Mouse (Mus musculus): ENCODE results near the gene Kif13a. TPM values are rescaled to one million over a fixed set of nuclear protein-coding genes. Genes with fewer than 3 reads are reported as not detected.

Kif13a gene
- polyA plus RNA-seq, 1 experiment from 2014 or later = 14.5 TPM

GRCm38 (mm10) chr13:46765361-46765760, 164.3 kb downstream of the Kif13a start:
- H3K27me3 ChIP-seq = no peaks in the 10 kb centered on the region
- no peak overlapping the region for H3K4me2 ChIP-seq
- peaks cover 72% of the 10 kb centered on the region for H3K36me3 ChIP-seq
- 89% methylated on average over 2 of the region's 2 CpGs for WGBS
- H3K4me1 ChIP-seq = peaks cover 14% of the 10 kb centered on the region
- H3K4me3 ChIP-seq = no peak overlapping the region
- H3K9me3 ChIP-seq = no peaks in the 10 kb centered on the region
- ATAC-seq (ENCODE audit: insufficient number of reproducible peaks, insufficient read depth, low FRiP score, low TSS enrichment, low read depth) = no peak
- H3K9ac ChIP-seq = no peak overlapping the region
- H3K27ac ChIP-seq = no peak overlapping the region

GRCm38 (mm10) chr13:46763210-46763609, 166.5 kb downstream of the Kif13a start:
- no peak overlapping the region for H3K4me2 ChIP-seq
- no peak overlapping the region for H3K9ac ChIP-seq
- no peaks in the 10 kb centered on the region for H3K9me3 ChIP-seq
- 94% methylated on average over 9 of the region's 9 CpGs for WGBS
- no peak overlapping the region for H3K27ac ChIP-seq
- H3K4me1 ChIP-seq = peaks cover 14% of the 10 kb centered on the region
- H3K27me3 ChIP-seq = no peaks in the 10 kb centered on the region
- ATAC-seq (ENCODE audit: insufficient number of reproducible peaks, insufficient read depth, low FRiP score, low TSS enrichment, low read depth) = no peak
- H3K36me3 ChIP-seq = peaks cover 70% of the 10 kb centered on the region
- no peak overlapping the region for H3K4me3 ChIP-seq

GRCm38 (mm10) chr13:46760921-46761320, 168.7 kb downstream of the Kif13a start:
- Histone ChIP-seq H3K36me3 (peaks cover 64% of the 10 kb centered on the region), H3K4me1 (peaks cover 14% of the 10 kb centered on the region), H3K27ac (peak overlapping the region; percentile 66), H3K4me2 (no peak overlapping the region), H3K27me3 (no peaks in the 10 kb centered on the region), H3K4me3 (no peak overlapping the region), H3K9ac (no peak overlapping the region), H3K9me3 (no peaks in the 10 kb centered on the region)
- WGBS = 31% methylated on average over 6 of the region's 6 CpGs
- ATAC-seq (ENCODE audit: insufficient number of reproducible peaks, insufficient read depth, low FRiP score, low TSS enrichment, low read depth) = no peak

- H3K9me3 ChIP-seq = no peaks in the 10 kb centered on the region
- no peak overlapping the region for H3K4me2 ChIP-seq
- H3K4me1 ChIP-seq = peaks cover 14% of the 10 kb centered on the region
- no peak overlapping the region for H3K27ac ChIP-seq
- no peak for ATAC-seq (ENCODE audit: insufficient number of reproducible peaks, insufficient read depth, low FRiP score, low TSS enrichment, low read depth)
- no peak overlapping the region for H3K9ac ChIP-seq
- no peak overlapping the region for H3K4me3 ChIP-seq
- peaks cover 53% of the 10 kb centered on the region for H3K36me3 ChIP-seq
- 71% methylated on average over 8 of the region's 8 CpGs for WGBS
- no peaks in the 10 kb centered on the region for H3K27me3 ChIP-seq
Observed at GRCm38 (mm10) chr13:46759281-46759809, 170.3 kb downstream of the Kif13a start.

- 92% methylated on average over 13 of the region's 13 CpGs for WGBS
- Histone ChIP-seq H3K27ac (no peak overlapping the region), H3K4me2 (no peak overlapping the region), H3K27me3 (no peaks in the 10 kb centered on the region), H3K4me3 (no peak overlapping the region), H3K9ac (no peak overlapping the region), H3K4me1 (peaks cover 14% of the 10 kb centered on the region), H3K9me3 (no peaks in the 10 kb centered on the region), H3K36me3 (peaks cover 48% of the 10 kb centered on the region)
- no peak for ATAC-seq (ENCODE audit: insufficient number of reproducible peaks, insufficient read depth, low FRiP score, low TSS enrichment, low read depth)
Observed at GRCm38 (mm10) chr13:46758627-46759026, 171.0 kb downstream of the Kif13a start.

- H3K4me3 ChIP-seq = no peak overlapping the region
- H3K36me3 ChIP-seq = peaks cover 48% of the 10 kb centered on the region
- WGBS = 86% methylated on average over 7 of the region's 7 CpGs
- H3K9ac ChIP-seq = no peak overlapping the region
- H3K9me3 ChIP-seq = no peaks in the 10 kb centered on the region
- H3K4me2 ChIP-seq = no peak overlapping the region
- H3K27ac ChIP-seq = no peak overlapping the region
- no peak for ATAC-seq (ENCODE audit: insufficient number of reproducible peaks, insufficient read depth, low FRiP score, low TSS enrichment, low read depth)
- H3K27me3 ChIP-seq = no peaks in the 10 kb centered on the region
- H3K4me1 ChIP-seq = peaks cover 14% of the 10 kb centered on the region
Observed at GRCm38 (mm10) chr13:46757946-46758345, 171.7 kb downstream of the Kif13a start.

GRCm38 (mm10) chr13:46753294-46753693, 176.4 kb downstream of the Kif13a start:
- 78% methylated on average over 5 of the region's 5 CpGs for WGBS
- H3K9ac ChIP-seq = no peak overlapping the region
- H3K4me1 ChIP-seq = no peaks in the 10 kb centered on the region
- no peaks in the 10 kb centered on the region for H3K27me3 ChIP-seq
- peaks cover 54% of the 10 kb centered on the region for H3K36me3 ChIP-seq
- no peak for ATAC-seq (ENCODE audit: insufficient number of reproducible peaks, insufficient read depth, low FRiP score, low TSS enrichment, low read depth)
- no peak overlapping the region for H3K4me2 ChIP-seq
- no peaks in the 10 kb centered on the region for H3K9me3 ChIP-seq
- H3K27ac ChIP-seq = no peak overlapping the region
- H3K4me3 ChIP-seq = no peak overlapping the region

- H3K9ac ChIP-seq = no peak overlapping the region
- no peak for ATAC-seq (ENCODE audit: insufficient number of reproducible peaks, insufficient read depth, low FRiP score, low TSS enrichment, low read depth)
- H3K4me2 ChIP-seq = no peak overlapping the region
- no peak overlapping the region for H3K27ac ChIP-seq
- 83% methylated on average over 13 of the region's 13 CpGs for WGBS
- no peaks in the 10 kb centered on the region for H3K4me1 ChIP-seq
- H3K4me3 ChIP-seq = no peak overlapping the region
- peaks cover 52% of the 10 kb centered on the region for H3K36me3 ChIP-seq
- no peaks in the 10 kb centered on the region for H3K27me3 ChIP-seq
- no peaks in the 10 kb centered on the region for H3K9me3 ChIP-seq
Observed at GRCm38 (mm10) chr13:46752566-46753229, 177.0 kb downstream of the Kif13a start.

GRCm38 (mm10) chr13:46748138-46748873, 181.4 kb downstream of the Kif13a start:
- Histone ChIP-seq H3K4me1 (no peaks in the 10 kb centered on the region), H3K27me3 (no peaks in the 10 kb centered on the region), H3K9me3 (no peaks in the 10 kb centered on the region), H3K4me2 (no peak overlapping the region), H3K4me3 (no peak overlapping the region), H3K36me3 (peaks cover 45% of the 10 kb centered on the region), H3K27ac (no peak overlapping the region), H3K9ac (no peak overlapping the region)
- ATAC-seq (ENCODE audit: insufficient number of reproducible peaks, insufficient read depth, low FRiP score, low TSS enrichment, low read depth) = no peak
- WGBS = 79% methylated on average over 5 of the region's 5 CpGs

- WGBS = 85% methylated on average over 8 of the region's 8 CpGs
Observed at GRCm38 (mm10) chr13:46743821-46744220, 185.8 kb downstream of the Kif13a start.

GRCm38 (mm10) chr13:46742367-46742766, 187.3 kb downstream of the Kif13a start:
- H3K4me1 ChIP-seq = no peaks in the 10 kb centered on the region
- WGBS = 74% methylated on average over 2 of the region's 2 CpGs
- H3K4me2 ChIP-seq = no peak overlapping the region
- ATAC-seq (ENCODE audit: insufficient number of reproducible peaks, insufficient read depth, low FRiP score, low TSS enrichment, low read depth) = no peak
- no peak overlapping the region for H3K27ac ChIP-seq
- no peak overlapping the region for H3K4me3 ChIP-seq
- H3K36me3 ChIP-seq = no peaks in the 10 kb centered on the region
- H3K27me3 ChIP-seq = no peaks in the 10 kb centered on the region
- H3K9me3 ChIP-seq = no peaks in the 10 kb centered on the region
- no peak overlapping the region for H3K9ac ChIP-seq

More at GRCm38 (mm10) chr13:46743821-46744220, 185.8 kb downstream of the Kif13a start:
- H3K27me3 ChIP-seq = no peaks in the 10 kb centered on the region
- H3K4me1 ChIP-seq = no peaks in the 10 kb centered on the region
- no peak overlapping the region for H3K27ac ChIP-seq
- no peaks in the 10 kb centered on the region for H3K9me3 ChIP-seq
- no peak for ATAC-seq (ENCODE audit: insufficient number of reproducible peaks, insufficient read depth, low FRiP score, low TSS enrichment, low read depth)
- no peak overlapping the region for H3K4me2 ChIP-seq
- no peak overlapping the region for H3K4me3 ChIP-seq
- no peak overlapping the region for H3K9ac ChIP-seq
- H3K36me3 ChIP-seq = 0 out of 2 replicates have a peak, but pooled peaks cover 6% of the 10 kb centered on the region

GRCm38 (mm10) chr13:46739426-46739825, 190.2 kb downstream of the Kif13a start:
- no peak for ATAC-seq (ENCODE audit: insufficient number of reproducible peaks, insufficient read depth, low FRiP score, low TSS enrichment, low read depth)
- WGBS = 71% methylated on average over 7 of the region's 7 CpGs
- H3K9ac ChIP-seq = no peak overlapping the region

More at GRCm38 (mm10) chr13:46739426-46739825, 190.2 kb downstream of the Kif13a start:
- Histone ChIP-seq H3K4me2 (no peak overlapping the region), H3K27ac (no peak overlapping the region), H3K4me1 (peaks cover 4% of the 10 kb centered on the region; the same call in 1 of the 2 replicates), H3K27me3 (no peaks in the 10 kb centered on the region), H3K4me3 (no peak overlapping the region), H3K36me3 (no peaks in the 10 kb centered on the region), H3K9me3 (no peaks in the 10 kb centered on the region)
